Mouse (Mus musculus) midbrain, embryonic 16.5 days (tissue): Measurements from ENCODE around the gene Rps18. TPM values are rescaled to one million over a fixed set of nuclear protein-coding genes. Genes with fewer than 3 reads are reported as not detected.
A peak's percentile ranks its signal among the peaks of the same experiment; 100 is the strongest.
"Not testable (repeated sequence)": the region's sequence is repeated elsewhere in the genome, so short reads cannot be mapped to it uniquely, and the experiment has no call there.

Source experiments
- ATAC-seq: fragments of 200-750 bp; cut with Nextera tagmentation; 2 replicates; pipeline ENCODE4 v1.8.0; 2017; ENCODE audit warnings: moderate TSS enrichment
- H3K27ac ChIP-seq: fragments of 300-500 bp; sonication (generic); 2 replicates; pipeline ENCODE4 v1.5.1; 2014; ENCODE audit warnings: mild to moderate bottlenecking, low read length, mixed read lengths
- H3K27me3 ChIP-seq: fragments of 300-500 bp; sonication (generic); 2 replicates; pipeline ENCODE4 v1.6.1; 2014; ENCODE audit warnings: low read depth, low read length, mixed read lengths; ENCODE audit not compliant: control insufficient read depth, insufficient read depth
- H3K36me3 ChIP-seq: fragments of 300-500 bp; sonication (generic); 2 replicates; pipeline ENCODE4 v1.6.1; 2014; ENCODE audit warnings: mild to moderate bottlenecking, low read length, moderate library complexity, mixed read lengths; ENCODE audit not compliant: control insufficient read depth, insufficient read depth
- H3K4me1 ChIP-seq: fragments of 300-500 bp; sonication (generic); 2 replicates; pipeline ENCODE4 v1.6.1; 2014; ENCODE audit warnings: mild to moderate bottlenecking, low read length, mixed read lengths; ENCODE audit not compliant: control insufficient read depth, insufficient read depth
- H3K4me2 ChIP-seq: fragments of 300-500 bp; sonication (generic); 2 replicates; pipeline ENCODE4 v1.6.1; 2014; ENCODE audit warnings: mild to moderate bottlenecking, low read length, mixed read lengths
- H3K4me3 ChIP-seq: fragments of 300-500 bp; sonication (generic); 2 replicates; pipeline ENCODE4 v1.5.1; 2014; ENCODE audit warnings: low read depth, mild to moderate bottlenecking, low read length, moderate library complexity, mixed read lengths
- H3K9ac ChIP-seq: fragments of 300-500 bp; sonication (generic); 2 replicates; pipeline ENCODE4 v1.6.1; 2014; ENCODE audit warnings: low read depth, low read length, mixed read lengths
- H3K9me3 ChIP-seq: fragments of 300-500 bp; sonication (generic); replicated peaks from 2 replicates; pipeline ENCODE4 v1.6.1; 2014; ENCODE audit warnings: mild to moderate bottlenecking, low read length, mixed read lengths; ENCODE audit not compliant: control insufficient read depth, poor library complexity, severe bottlenecking
- WGBS: fragments of 180-500 bp; shearing (Covaris S2); extraction: QIAGEN DNeasy Blood & Tissue Kit; methylation state at CpG from one replicate; pipeline ENCODE4 v1.1.7; 2014; 5-methylcytosine and 5-hydroxymethylcytosine counted together
- polyA plus RNA-seq: library from polyadenylated mRNA; unstranded; fragments of >200 nt; fragmentation: Nextera tagmentation; extraction: Ambion mirVana; gene quantifications from 2 replicates; pipeline ENCODE4 v1.2.1, GENCODE M21; 2015

Rps18 gene
- polyA plus RNA-seq, 1 experiment from 2014 or later, result 620 TPM

GRCm38 (mm10) chr17:33994959-33995358 is 39.2 kb upstream of the Rps18 start:
- peaks cover 8% of the 10 kb centered on the region; the same call in 1 of the 2 replicates for H3K27me3 ChIP-seq
- WGBS, result 94% methylated on average over 8 of the region's 8 CpGs
- no peak for ATAC-seq
- peaks cover 4% of the 10 kb centered on the region; the same call in 1 of the 2 replicates for H3K4me1 ChIP-seq
- H3K9ac ChIP-seq, result no peak overlapping the region
- H3K27ac ChIP-seq, result no peak overlapping the region
- no peak overlapping the region for H3K4me3 ChIP-seq
- no peaks in the 10 kb centered on the region for H3K9me3 ChIP-seq
- H3K36me3 ChIP-seq, result no peaks in the 10 kb centered on the region
- H3K4me2 ChIP-seq, result no peak overlapping the region

GRCm38 (mm10) chr17:33991788-33992664 is 36.2 kb upstream of the Rps18 start:
- no peaks in the 10 kb centered on the region; the same call in 1 of the 2 replicates for H3K27me3 ChIP-seq
- no peak for ATAC-seq
- no peaks in the 10 kb centered on the region for H3K36me3 ChIP-seq
- no peak overlapping the region for H3K9ac ChIP-seq
- H3K4me2 ChIP-seq, result no peak overlapping the region
- 32% methylated on average over 10 of the region's 10 CpGs for WGBS
- no peak overlapping the region for H3K4me3 ChIP-seq
- H3K4me1 ChIP-seq, result no peaks in the 10 kb centered on the region; the same call in 1 of the 2 replicates
- H3K27ac ChIP-seq, result no peak overlapping the region
- H3K9me3 ChIP-seq, result no peaks in the 10 kb centered on the region

GRCm38 (mm10) chr17:33982136-33982535 is 26.3 kb upstream of the Rps18 start:
- not testable (repeated sequence) for ATAC-seq, H3K9ac ChIP-seq, H3K36me3 ChIP-seq

GRCm38 (mm10) chr17:33981192-33981909 is 25.6 kb upstream of the Rps18 start:
- H3K9me3 ChIP-seq, H3K36me3 ChIP-seq: not testable (repeated sequence)
- Histone ChIP-seq H3K27me3 (peaks cover 32% of the 10 kb centered on the region), H3K9ac (peak overlapping the region; percentile 64; the same call in 1 of the 2 replicates), H3K4me2 (peak overlapping the region; percentile 55), H3K27ac (peak overlapping the region; percentile 90), H3K4me3 (peak overlapping the region; percentile 51), H3K4me1 (peaks cover 11% of the 10 kb centered on the region; the same call in 1 of the 2 replicates)
- ATAC-seq, result peak; percentile 97
- under 1% methylated on average over 27 of the region's 27 CpGs for WGBS

More at GRCm38 (mm10) chr17:33982136-33982535, 26.3 kb upstream of the Rps18 start:
- not testable (repeated sequence) for H3K9me3 ChIP-seq
- Histone ChIP-seq H3K4me1 (peaks cover 11% of the 10 kb centered on the region; the same call in 1 of the 2 replicates), H3K27ac (peak overlapping the region; percentile 90), H3K4me2 (peak overlapping the region; percentile 55), H3K4me3 (peak overlapping the region; percentile 51), H3K27me3 (peaks cover 28% of the 10 kb centered on the region)
- WGBS, result 9% methylated on average over 8 of the region's 8 CpGs

- H3K4me2 ChIP-seq, result peak overlapping the region; percentile 37
- WGBS, result 75% methylated on average over 19 of the region's 19 CpGs
- H3K27me3 ChIP-seq, result peaks cover 34% of the 10 kb centered on the region
- peaks cover 11% of the 10 kb centered on the region; the same call in 1 of the 2 replicates for H3K4me1 ChIP-seq
- peak; percentile 6; the same call in 1 of the 2 replicates for ATAC-seq
- no peaks in the 10 kb centered on the region for H3K36me3 ChIP-seq
- H3K4me3 ChIP-seq, result peak overlapping the region; percentile 8; the same call in 1 of the 2 replicates
- H3K27ac ChIP-seq, result peak overlapping the region; percentile 74
- no peaks in the 10 kb centered on the region for H3K9me3 ChIP-seq
- 0 out of 2 replicates have a peak overlapping the region, but pooled peaks have one; percentile 21 for H3K9ac ChIP-seq
These were observed 24.6 kb upstream of the Rps18 start for GRCm38 (mm10) chr17:33980181-33981035.

- H3K27me3 ChIP-seq, result peaks cover 36% of the 10 kb centered on the region
- no peaks in the 10 kb centered on the region for H3K9me3 ChIP-seq
- no peak overlapping the region for H3K4me3 ChIP-seq
- WGBS, result 75% methylated on average over 6 of the region's 6 CpGs
- no peak for ATAC-seq
- no peak overlapping the region for H3K9ac ChIP-seq
- H3K4me1 ChIP-seq, result peaks cover 11% of the 10 kb centered on the region; the same call in 1 of the 2 replicates
- no peak overlapping the region for H3K27ac ChIP-seq
- H3K36me3 ChIP-seq, result no peaks in the 10 kb centered on the region
- no peak overlapping the region for H3K4me2 ChIP-seq
These were observed 23.8 kb upstream of the Rps18 start for GRCm38 (mm10) chr17:33979512-33980050.

- H3K36me3 ChIP-seq, result no peaks in the 10 kb centered on the region
- 2% methylated on average over 17 of the region's 17 CpGs for WGBS
- peak overlapping the region; percentile 60 for H3K9ac ChIP-seq
These were observed 22.8 kb upstream of the Rps18 start for GRCm38 (mm10) chr17:33978631-33979031.

More at GRCm38 (mm10) chr17:33978631-33979031, 22.8 kb upstream of the Rps18 start:
- H3K27ac ChIP-seq, result no peak overlapping the region
- H3K9me3 ChIP-seq, result no peaks in the 10 kb centered on the region
- ATAC-seq, result no peak
- H3K4me2 ChIP-seq, result peak overlapping the region; percentile 61
- peak overlapping the region; percentile 40 for H3K4me3 ChIP-seq
- H3K27me3 ChIP-seq, result peaks cover 36% of the 10 kb centered on the region
- peaks cover 11% of the 10 kb centered on the region; the same call in 1 of the 2 replicates for H3K4me1 ChIP-seq
